Mouse (Mus musculus): ENCODE results near the gene Rac2. TPM values are rescaled to one million over a fixed set of nuclear protein-coding genes. Genes with fewer than 3 reads are reported as not detected.
A peak's percentile ranks its signal among the peaks of the same experiment; 100 is the strongest.

Gene Rac2
- polyA plus RNA-seq, 1 experiment from 2014 or later = 5.7 TPM

DNA sequence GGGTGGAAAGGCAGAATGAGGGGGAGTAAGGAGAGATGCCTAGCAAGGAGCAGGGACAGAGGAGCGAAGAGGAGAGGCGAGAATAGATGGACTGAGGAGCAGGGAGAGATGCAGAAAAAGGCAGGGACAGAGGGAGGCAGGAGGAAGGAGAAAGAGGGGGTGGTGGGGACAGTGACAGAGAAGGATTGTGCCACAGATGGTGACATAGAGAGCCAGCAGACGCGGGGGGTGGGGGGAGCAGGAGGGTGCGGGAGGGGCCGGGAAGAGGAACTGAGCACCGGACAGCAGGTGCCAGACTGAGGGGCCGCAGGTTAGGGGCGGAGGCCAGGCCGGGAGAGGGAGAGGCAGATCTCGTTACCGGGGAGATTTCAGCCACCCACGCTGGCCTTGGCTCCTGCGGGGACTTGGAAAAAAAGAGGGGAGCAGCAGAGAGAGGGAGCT, 28.0 kb downstream of the Rac2 start, which contains the start of gene Sstr3:
Gene Sstr3 (minus strand): TSS at position 125 of the 441 bp plus-strand sequence.
- Histone ChIP-seq H3K9me3 (ENCODE audit: control insufficient read depth, low read length) (no peaks in the 10 kb centered on the region), H3K9ac (ENCODE audit: low read depth, low read length) (peak within 1 kb of the TSS; percentile 61), H3K4me3 (ENCODE audit: low read length) (peak within 1 kb of the TSS; percentile 19; the same call in 1 of the 2 replicates), H3K36me3 (ENCODE audit: control insufficient read depth, insufficient read depth, low read length) (no peaks in the 10 kb centered on the region), H3K4me1 (ENCODE audit: control insufficient read depth, insufficient read depth, low read depth, low read length) (peaks cover 24% of the 10 kb centered on the region), H3K4me2 (ENCODE audit: low read length) (peak within 1 kb of the TSS; percentile 51), H3K27ac (ENCODE audit: low read depth, low read length) (no peak within 1 kb of the TSS; the same call in 1 of the 2 replicates), H3K27me3 (replicated peaks; ENCODE audit: control insufficient read depth, insufficient read depth, low read length) (no peaks in the 10 kb centered on the region; the same call in 1 of the 2 replicates)
- WGBS = 5% methylated on average over 14 of the region's 14 CpGs
- ATAC-seq = peak; percentile 15; the same call in 1 of the 2 replicates

DNA sequence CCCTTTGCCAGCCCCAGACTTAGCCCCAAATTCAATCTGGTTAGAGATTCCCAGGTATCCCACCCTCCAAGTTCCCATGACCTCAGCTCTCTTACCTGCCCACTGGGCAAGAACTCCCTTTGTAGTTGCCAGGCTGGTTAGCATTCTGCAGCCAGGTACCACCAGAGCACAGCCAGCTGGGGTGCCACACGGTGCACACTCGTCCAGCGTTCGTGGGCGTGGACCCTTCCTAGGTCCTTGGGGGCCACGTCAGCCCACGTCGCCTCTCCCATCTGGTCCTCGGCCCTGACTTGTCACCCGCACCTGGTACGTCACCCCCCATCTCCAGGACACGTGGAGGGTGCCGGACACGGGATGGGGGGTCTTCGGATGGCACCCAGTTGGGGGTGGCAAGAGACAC, 28.5 kb downstream of the Rac2 start:
- no peaks in the 10 kb centered on the region for H3K36me3 ChIP-seq (ENCODE audit: control insufficient read depth, insufficient read depth, low read length)
- H3K4me2 ChIP-seq (ENCODE audit: low read length) = peak overlapping the region; percentile 51; the same call in 1 of the 2 replicates
- H3K27ac ChIP-seq (ENCODE audit: low read depth, low read length) = no peak overlapping the region; the same call in 1 of the 2 replicates
- 64% methylated on average over 15 of the region's 15 CpGs for WGBS
- H3K27me3 ChIP-seq (replicated peaks; ENCODE audit: control insufficient read depth, insufficient read depth, low read length) = no peaks in the 10 kb centered on the region; the same call in 1 of the 2 replicates
- no peak for ATAC-seq
- H3K9ac ChIP-seq (ENCODE audit: low read depth, low read length) = peak overlapping the region; percentile 4; the same call in 1 of the 2 replicates
- H3K4me3 ChIP-seq (ENCODE audit: low read length) = no peak overlapping the region
- H3K4me1 ChIP-seq (ENCODE audit: control insufficient read depth, insufficient read depth, low read depth, low read length) = peaks cover 24% of the 10 kb centered on the region
- no peaks in the 10 kb centered on the region for H3K9me3 ChIP-seq (ENCODE audit: control insufficient read depth, low read length)

GRCm38 (mm10) chr15:78542767-78543303, 29.7 kb downstream of the Rac2 start:
- no peak for ATAC-seq
- Histone ChIP-seq H3K9me3 (ENCODE audit: control insufficient read depth, low read length) (no peaks in the 10 kb centered on the region), H3K27ac (ENCODE audit: low read depth, low read length) (no peak overlapping the region), H3K9ac (ENCODE audit: low read depth, low read length) (no peak overlapping the region), H3K4me2 (ENCODE audit: low read length) (no peak overlapping the region), H3K4me1 (ENCODE audit: control insufficient read depth, insufficient read depth, low read depth, low read length) (peaks cover 24% of the 10 kb centered on the region), H3K36me3 (ENCODE audit: control insufficient read depth, insufficient read depth, low read length) (no peaks in the 10 kb centered on the region), H3K27me3 (replicated peaks; ENCODE audit: control insufficient read depth, insufficient read depth, low read length) (no peaks in the 10 kb centered on the region; the same call in 1 of the 2 replicates), H3K4me3 (ENCODE audit: low read length) (no peak overlapping the region)
- 60% methylated on average over 7 of the region's 7 CpGs for WGBS

- H3K27ac ChIP-seq (ENCODE audit: low read depth, low read length) = no peak overlapping the region
- H3K4me2 ChIP-seq (ENCODE audit: low read length) = no peak overlapping the region
- no peaks in the 10 kb centered on the region; the same call in 1 of the 2 replicates for H3K27me3 ChIP-seq (replicated peaks; ENCODE audit: control insufficient read depth, insufficient read depth, low read length)
- H3K36me3 ChIP-seq (ENCODE audit: control insufficient read depth, insufficient read depth, low read length) = no peaks in the 10 kb centered on the region
- ATAC-seq = no peak
- WGBS = 74% methylated on average over 3 of the region's 3 CpGs
- H3K9me3 ChIP-seq (ENCODE audit: control insufficient read depth, low read length) = no peaks in the 10 kb centered on the region
- peaks cover 24% of the 10 kb centered on the region for H3K4me1 ChIP-seq (ENCODE audit: control insufficient read depth, insufficient read depth, low read depth, low read length)
- H3K4me3 ChIP-seq (ENCODE audit: low read length) = no peak overlapping the region
- no peak overlapping the region for H3K9ac ChIP-seq (ENCODE audit: low read depth, low read length)
Observed at GRCm38 (mm10) chr15:78542098-78542766, 30.4 kb downstream of the Rac2 start.

DNA sequence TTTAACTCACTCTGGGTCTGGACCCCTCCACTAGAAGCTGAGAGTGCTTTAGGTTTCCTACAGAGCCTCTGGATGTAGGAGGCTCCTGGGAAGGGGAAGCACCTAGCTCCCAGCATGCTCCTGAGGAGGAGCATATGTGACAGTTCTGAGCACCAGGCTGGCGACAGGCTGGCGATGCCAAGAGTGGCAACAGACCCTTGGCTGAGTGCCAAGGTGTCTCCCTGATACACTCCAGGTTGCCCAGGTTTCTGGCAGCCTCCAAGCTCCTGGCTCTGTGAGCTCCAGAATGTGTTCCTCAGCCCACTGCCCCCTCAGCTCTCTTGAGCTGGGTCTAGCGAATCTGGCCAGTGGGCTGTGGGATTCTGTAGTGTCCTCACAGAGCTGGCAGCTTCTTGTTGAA, 31.0 kb downstream of the Rac2 start:
- 54% methylated on average over 3 of the region's 3 CpGs for WGBS
- H3K27ac ChIP-seq (ENCODE audit: low read depth, low read length) = no peak overlapping the region
- no peak for ATAC-seq

DNA sequence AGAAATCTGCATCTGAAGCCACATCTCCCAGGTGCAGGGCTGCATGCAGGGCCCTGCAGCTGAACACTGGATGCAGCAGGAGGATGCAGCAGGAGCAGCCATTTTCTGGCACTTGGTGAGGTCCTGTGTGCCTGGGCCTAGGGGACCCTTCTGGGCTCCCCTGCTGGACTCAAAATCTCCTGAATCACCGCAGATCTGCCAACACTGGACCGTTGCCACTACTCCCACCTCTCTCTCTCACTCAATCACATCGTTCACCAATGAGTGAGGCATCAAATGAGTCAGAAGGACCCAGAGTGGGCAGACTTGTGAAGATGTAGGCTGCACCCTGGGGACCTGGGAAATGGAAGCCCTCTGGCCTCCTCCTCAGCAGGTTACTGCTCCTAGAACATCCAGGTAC, 31.5 kb downstream of the Rac2 start:
- no peak for ATAC-seq
- Histone ChIP-seq H3K9me3 (ENCODE audit: control insufficient read depth, low read length) (no peaks in the 10 kb centered on the region), H3K4me2 (ENCODE audit: low read length) (no peak overlapping the region), H3K27ac (ENCODE audit: low read depth, low read length) (no peak overlapping the region), H3K4me1 (ENCODE audit: control insufficient read depth, insufficient read depth, low read depth, low read length) (peaks cover 24% of the 10 kb centered on the region), H3K36me3 (ENCODE audit: control insufficient read depth, insufficient read depth, low read length) (no peaks in the 10 kb centered on the region), H3K27me3 (replicated peaks; ENCODE audit: control insufficient read depth, insufficient read depth, low read length) (no peaks in the 10 kb centered on the region; the same call in 1 of the 2 replicates), H3K9ac (ENCODE audit: low read depth, low read length) (no peak overlapping the region), H3K4me3 (ENCODE audit: low read length) (no peak overlapping the region)
- WGBS = 63% methylated on average over 3 of the region's 3 CpGs

More for the DNA sequence above, 31.0 kb downstream of the Rac2 start:
- no peak overlapping the region for H3K4me3 ChIP-seq (ENCODE audit: low read length)
- no peaks in the 10 kb centered on the region for H3K9me3 ChIP-seq (ENCODE audit: control insufficient read depth, low read length)
- peaks cover 24% of the 10 kb centered on the region for H3K4me1 ChIP-seq (ENCODE audit: control insufficient read depth, insufficient read depth, low read depth, low read length)
- no peak overlapping the region for H3K4me2 ChIP-seq (ENCODE audit: low read length)
- H3K36me3 ChIP-seq (ENCODE audit: control insufficient read depth, insufficient read depth, low read length) = no peaks in the 10 kb centered on the region
- peak overlapping the region; percentile 45; the same call in 1 of the 2 replicates for H3K9ac ChIP-seq (ENCODE audit: low read depth, low read length)
- H3K27me3 ChIP-seq (replicated peaks; ENCODE audit: control insufficient read depth, insufficient read depth, low read length) = no peaks in the 10 kb centered on the region; the same call in 1 of the 2 replicates

GRCm38 (mm10) chr15:78535723-78536421, 36.7 kb downstream of the Rac2 start:
- Histone ChIP-seq H3K9ac (ENCODE audit: low read depth, low read length) (no peak overlapping the region), H3K27me3 (replicated peaks; ENCODE audit: control insufficient read depth, insufficient read depth, low read length) (no peaks in the 10 kb centered on the region; the same call in 1 of the 2 replicates), H3K9me3 (ENCODE audit: control insufficient read depth, low read length) (no peaks in the 10 kb centered on the region), H3K27ac (ENCODE audit: low read depth, low read length) (no peak overlapping the region), H3K4me1 (ENCODE audit: control insufficient read depth, insufficient read depth, low read depth, low read length) (peaks cover 10% of the 10 kb centered on the region), H3K4me2 (ENCODE audit: low read length) (no peak overlapping the region), H3K4me3 (ENCODE audit: low read length) (no peak overlapping the region), H3K36me3 (ENCODE audit: control insufficient read depth, insufficient read depth, low read length) (no peaks in the 10 kb centered on the region)
- WGBS = 47% methylated on average over 10 of the region's 10 CpGs
- ATAC-seq = no peak

DNA sequence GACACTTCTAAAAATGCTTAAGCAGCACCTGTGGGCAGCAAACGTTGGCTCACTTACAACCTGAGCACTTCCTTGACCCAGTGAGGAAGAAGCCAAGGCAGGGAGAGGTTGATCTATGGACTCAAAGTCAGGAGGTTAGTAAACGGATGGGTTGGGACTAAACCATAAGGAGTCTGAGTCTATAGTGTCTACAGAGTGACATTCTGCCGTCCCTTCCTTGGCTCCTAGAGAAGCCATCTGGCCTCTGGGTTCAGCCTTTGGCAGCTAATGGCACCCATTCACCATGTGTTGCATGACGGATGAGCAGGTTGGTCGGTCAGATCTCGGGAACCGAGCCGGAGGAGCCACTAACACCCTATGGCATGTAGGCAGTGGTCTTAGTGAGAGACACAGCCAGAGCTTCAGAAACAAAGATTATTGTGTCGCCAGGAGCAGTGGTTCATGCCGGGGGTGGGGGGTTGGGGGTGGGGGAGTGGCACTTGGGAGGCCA, 39.2 kb downstream of the Rac2 start:
- no peaks in the 10 kb centered on the region for H3K27me3 ChIP-seq (replicated peaks; ENCODE audit: control insufficient read depth, insufficient read depth, low read length)
- no peak overlapping the region for H3K27ac ChIP-seq (ENCODE audit: low read depth, low read length)
- no peak overlapping the region for H3K9ac ChIP-seq (ENCODE audit: low read depth, low read length)
- ATAC-seq = no peak
- H3K9me3 ChIP-seq (ENCODE audit: control insufficient read depth, low read length) = no peaks in the 10 kb centered on the region
- H3K36me3 ChIP-seq (ENCODE audit: control insufficient read depth, insufficient read depth, low read length) = no peaks in the 10 kb centered on the region
- H3K4me1 ChIP-seq (ENCODE audit: control insufficient read depth, insufficient read depth, low read depth, low read length) = peaks cover 23% of the 10 kb centered on the region
- H3K4me3 ChIP-seq (ENCODE audit: low read length) = no peak overlapping the region
- no peak overlapping the region for H3K4me2 ChIP-seq (ENCODE audit: low read length)
- WGBS = 72% methylated on average over 10 of the region's 10 CpGs
